Mouse (Mus musculus) heart, postnatal 25 days (tissue): ENCODE results near the gene Slfn14. TPM values are rescaled to one million over a fixed set of nuclear protein-coding genes. Genes with fewer than 3 reads are reported as not detected.
A peak's percentile ranks its signal among the peaks of the same experiment; 100 is the strongest.
"Not testable (repeated sequence)": the region's sequence is repeated elsewhere in the genome, so short reads cannot be mapped to it uniquely, and the experiment has no call there.

Experiments used
- DNase-seq: peaks from one replicate; pipeline ENCODE4 v3.0.0; 2022; ENCODE audit warnings: low spot score
- intact Hi-C: fragments of 180-260 bp; cut with DNase I; formaldehyde crosslinking; loops from one replicate; pipeline ENCODE4 v1.15.1; 2025
- total RNA-seq, 2 experiments: library from RNA; stranded (reverse); gene quantifications; 2 replicates each; pipeline ENCODE4 v1.2.3; 2021

Slfn14 gene
- total RNA-seq = under 1 TPM; 0.08 to 0.11 TPM

DNA sequence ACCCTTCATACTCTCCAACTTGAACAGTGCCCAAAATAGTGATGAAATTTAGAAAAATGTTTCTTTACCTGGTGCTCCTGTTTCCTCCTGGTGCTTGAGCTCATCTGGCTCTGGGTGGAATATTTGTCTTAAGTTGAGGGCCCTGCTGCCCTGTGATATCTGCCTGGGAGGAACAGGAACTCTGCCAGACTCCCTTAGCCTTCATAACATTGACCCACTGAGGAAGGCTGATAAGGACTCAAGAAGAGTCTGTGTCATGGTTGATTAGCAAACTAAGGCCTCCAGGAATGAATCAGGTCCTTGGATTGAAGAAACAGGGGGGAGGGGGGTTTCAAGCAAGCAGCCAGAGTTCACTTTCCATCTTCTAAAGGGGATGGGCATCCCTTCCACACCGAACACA, at the start of gene Slfn14:
Slfn14 (minus strand) TSS at position 161 of the 400 bp plus-strand sequence.
- no peak for DNase-seq
- intact Hi-C loops = no loop called here

DNA sequence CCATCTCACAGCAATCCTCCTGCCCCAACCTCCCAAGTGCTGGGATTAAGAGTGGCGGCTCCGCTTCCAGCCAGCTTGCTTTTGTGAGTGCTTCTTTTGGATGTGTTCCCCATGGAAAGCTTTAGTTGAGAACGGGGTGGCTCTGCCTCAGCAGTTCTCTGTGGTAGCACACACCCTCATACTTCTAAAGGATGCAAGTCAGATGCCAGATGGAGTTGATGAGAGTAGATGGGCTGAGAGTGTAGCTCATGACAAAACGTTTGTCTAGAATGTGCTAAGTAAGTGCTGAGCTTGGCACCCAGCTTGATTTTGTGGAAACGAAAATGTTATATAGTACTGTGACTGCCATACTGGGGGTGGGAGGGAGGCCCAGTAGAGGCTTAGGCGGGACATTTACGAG, 49.3 kb upstream of the Slfn14 start:
- intact Hi-C loops = no loop called here

DNA sequence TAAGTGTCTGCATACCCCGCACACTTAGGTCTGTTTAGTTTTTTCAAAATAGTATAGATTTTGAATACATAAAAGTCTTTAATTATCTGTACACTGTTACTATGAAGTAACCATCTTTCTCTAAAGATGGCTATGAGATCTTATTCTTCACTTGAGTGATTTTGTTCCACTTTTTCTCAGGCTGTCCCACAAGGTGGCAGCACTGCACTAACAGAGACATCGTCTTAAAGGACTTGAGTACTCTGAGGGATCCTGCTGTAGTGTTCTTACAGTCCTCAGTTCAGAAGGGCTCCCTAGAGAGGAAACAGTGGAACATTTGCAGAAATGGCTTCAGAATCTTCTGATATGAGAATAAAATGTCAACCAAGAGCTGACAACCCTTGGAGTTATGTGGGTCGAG, 40.9 kb upstream of the Slfn14 start:
- intact Hi-C loops = loop anchor here (1.0 kb wide), 1 partner anchor 97 kb away; no protein-coding TSS in a partner anchor
- no peak for DNase-seq

More for the DNA sequence above, 49.3 kb upstream of the Slfn14 start:
- DNase-seq = no peak

DNA sequence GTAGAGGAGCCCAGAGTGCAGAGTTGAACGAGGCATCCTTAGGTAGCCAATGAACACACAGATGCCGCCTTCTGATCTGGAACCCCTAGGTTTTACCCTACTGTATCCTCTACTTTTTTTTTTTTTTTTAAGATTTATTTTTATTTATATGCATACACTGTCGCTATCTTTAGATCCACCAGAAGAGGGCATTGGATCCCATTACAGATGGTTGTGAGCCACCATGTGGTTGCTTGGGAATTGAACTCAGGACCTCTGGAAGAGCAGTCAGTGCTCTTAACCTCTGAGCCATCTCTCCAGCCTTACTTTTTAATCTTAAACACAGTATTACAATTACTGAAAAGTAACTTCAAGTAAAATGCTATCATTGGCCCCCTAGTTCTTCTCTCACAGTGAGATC, 40.2 kb upstream of the Slfn14 start:
- intact Hi-C loops = loop anchor here (1.0 kb wide), 1 partner anchor 98 kb away; no protein-coding TSS in a partner anchor
- DNase-seq = not testable (repeated sequence)

DNA sequence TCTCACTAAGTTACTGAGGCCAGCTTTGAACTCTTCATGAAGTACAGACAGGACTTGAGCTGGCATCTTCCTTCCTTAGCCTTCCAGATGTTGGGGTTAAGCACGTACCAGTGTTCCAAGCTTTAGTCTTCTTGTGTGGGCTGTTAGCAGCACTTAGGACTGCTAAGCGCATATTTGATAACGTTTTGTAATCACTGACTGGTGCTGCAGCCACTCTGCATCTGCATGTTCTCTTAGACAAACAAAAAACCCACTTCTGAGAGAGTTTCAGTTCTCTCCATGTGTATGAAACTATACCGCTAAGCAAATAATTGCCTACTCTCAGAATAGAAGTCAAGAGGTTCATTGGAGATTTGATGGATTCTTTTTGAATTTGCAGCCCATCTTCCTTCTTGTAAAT, 32.5 kb upstream of the Slfn14 start:
- intact Hi-C loops = no loop called here
- no peak for DNase-seq

DNA sequence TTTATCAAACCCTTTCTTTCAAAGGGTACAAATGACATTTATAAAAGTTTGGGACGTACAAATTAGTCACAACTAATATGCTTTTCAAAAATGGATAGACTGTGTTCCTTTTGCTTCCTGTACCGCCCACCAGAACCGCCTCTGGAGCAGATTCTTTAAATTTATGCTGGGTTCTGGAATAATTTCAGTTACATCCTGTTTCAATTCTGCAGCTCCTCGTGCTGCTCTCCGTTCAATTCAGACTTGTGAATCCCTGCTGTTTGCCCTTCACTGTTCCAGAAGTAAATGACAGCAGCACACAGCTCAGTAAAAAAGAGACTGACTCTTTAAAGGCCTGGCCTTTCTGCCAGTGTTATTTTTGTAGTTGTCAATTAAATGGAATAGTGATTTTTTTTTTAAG, 25.9 kb upstream of the Slfn14 start:
- no peak for DNase-seq

DNA sequence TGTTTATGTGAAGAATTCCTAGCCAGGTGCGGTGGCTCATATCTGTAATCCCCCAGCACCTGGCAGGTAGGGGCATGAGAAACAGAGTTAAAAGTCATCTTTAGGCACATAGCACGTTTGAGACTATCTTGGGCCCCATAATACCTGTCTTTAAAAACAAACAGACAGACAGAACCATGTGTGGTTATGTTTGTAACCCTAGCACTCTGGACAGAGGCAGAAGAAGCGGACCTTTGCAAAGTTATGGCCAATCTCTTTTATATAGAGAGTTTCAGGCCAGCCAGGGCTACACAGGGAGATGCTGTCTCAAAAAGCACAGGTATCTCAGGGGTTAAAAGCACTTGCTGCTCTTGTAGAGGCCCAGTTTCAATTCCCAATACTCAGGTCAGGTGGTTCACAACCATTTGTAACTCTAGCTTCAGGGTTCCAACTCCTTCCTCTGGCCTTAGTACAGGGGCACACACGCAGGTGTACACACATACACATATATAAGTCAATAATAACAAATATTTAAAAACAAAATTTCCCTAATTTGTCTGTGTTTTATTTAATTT, 20.3 kb upstream of the Slfn14 start:
- intact Hi-C loops = no loop called here
- DNase-seq = no peak

More for the DNA sequence above, 25.9 kb upstream of the Slfn14 start:
- intact Hi-C loops = no loop called here

DNA sequence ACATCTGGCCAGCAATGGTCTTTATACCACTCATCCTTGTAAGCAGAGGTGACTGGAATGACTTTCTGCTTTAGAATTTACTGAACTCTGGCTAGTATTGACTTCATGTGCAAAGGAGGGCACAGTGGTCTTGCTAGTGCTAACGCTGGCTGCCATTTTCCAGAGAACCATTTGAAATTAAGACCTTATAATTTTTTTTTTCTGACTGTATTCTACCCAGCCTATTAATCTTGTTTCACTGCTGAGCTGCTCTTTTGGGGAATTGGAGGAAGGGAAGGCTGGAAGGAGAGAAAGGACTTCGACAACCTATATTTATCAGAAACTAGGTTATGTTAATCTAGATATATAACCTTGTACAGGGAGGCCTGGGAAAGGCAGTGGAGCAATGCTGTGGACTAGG, 18.0 kb upstream of the Slfn14 start:
- intact Hi-C loops = no loop called here
- no peak for DNase-seq

DNA sequence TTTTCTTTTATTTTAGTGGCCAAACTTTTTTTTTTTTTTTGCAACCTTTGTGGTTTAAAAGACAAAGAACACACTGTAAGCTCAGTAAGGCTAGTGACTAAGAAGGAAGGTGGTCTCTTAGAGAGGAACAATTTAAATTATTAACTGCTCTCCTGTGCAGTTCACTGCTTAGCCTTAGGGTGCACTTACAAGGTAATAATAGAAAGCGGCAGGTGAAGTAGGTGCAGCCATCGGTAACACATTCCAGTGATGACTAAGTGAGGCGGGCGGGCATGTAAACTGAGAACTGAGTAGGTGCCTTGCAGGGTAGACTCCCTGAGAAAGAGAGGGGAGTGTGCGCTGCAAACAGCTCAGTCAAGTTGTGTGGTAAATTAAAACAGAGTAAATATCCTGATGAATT, 17.2 kb upstream of the Slfn14 start:
- no peak for DNase-seq
- intact Hi-C loops = no loop called here

DNA sequence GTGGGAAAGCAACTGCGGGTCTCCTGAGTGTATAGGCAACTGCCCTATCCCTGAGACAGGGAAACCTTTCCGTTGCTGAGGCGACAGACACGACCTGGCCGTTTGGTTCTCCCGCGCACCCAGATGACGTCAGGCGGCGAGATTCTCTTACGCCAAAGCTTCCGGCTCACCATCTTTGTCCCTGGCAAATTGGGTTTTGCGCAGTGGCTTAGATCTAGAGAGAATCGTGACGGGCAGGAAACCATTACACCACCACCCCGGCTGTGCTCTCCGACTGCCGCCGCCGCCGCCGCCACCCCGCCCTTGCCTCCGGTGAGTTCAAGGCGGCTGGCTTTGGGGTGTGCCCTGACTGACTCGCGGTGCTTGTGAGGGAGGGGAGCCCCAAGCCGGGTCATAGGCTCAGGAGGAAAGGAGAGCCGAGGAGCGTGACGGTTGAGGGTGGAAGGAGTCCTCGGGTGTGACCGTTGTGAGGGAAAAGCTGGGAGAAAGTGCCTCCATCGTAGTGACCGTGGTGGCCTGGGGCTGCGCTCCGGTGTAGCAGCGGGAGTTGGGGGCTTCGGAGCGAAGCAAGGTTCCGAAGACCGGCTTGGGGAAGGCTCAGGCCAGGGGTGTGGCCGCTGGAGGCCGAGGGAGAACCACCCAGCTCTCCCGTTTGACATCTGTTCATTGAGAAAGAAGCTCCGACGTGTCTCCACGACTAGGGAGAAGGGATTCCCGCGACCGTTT, 16.2 kb upstream of the Slfn14 start, which contains the start of gene Pex12:
Pex12 (minus strand) TSS at position 61 of the 726 bp plus-strand sequence.
- peak; percentile 85 for DNase-seq
- intact Hi-C loops = no loop called here

DNA sequence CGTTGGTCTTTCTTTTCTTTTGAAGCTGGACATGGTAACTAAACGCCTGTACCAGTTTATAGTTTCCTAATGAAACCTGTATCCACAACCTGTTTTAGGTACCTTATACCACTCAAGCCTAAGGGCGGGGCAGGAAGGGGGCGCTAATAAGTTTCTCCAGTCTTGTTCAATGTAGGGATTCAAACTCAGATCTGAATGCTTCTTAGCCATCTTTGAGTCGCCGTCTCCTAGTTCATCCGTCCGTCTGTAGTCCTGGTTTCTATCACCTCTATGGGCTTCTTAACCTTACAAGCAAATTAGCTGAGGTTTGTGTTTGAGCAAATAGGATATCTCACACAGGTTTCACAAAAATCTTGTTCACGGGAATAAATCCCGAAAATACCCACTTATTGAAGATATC, 15.6 kb upstream of the Slfn14 start:
- intact Hi-C loops = no loop called here
- no peak for DNase-seq

DNA sequence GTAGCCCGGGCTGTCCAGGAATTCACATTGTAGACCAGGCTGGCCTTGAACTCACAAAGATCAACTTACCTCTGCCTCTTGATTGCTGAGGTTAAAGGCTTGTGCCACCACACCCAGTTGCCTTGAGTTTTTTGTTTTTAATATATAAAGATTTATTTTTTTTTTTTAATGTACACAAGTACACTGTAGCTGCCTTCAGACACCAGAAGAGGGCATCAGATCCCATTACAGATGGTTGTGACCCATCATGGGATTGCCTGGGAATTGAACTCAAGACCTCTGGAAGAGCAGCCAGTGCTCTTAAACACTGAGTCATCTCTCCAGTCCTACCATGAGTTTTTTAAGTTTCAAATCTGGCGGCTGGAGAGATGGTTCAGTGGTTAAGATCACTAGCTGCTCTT, 14.9 kb upstream of the Slfn14 start:
- DNase-seq = no peak
- intact Hi-C loops = no loop called here

DNA sequence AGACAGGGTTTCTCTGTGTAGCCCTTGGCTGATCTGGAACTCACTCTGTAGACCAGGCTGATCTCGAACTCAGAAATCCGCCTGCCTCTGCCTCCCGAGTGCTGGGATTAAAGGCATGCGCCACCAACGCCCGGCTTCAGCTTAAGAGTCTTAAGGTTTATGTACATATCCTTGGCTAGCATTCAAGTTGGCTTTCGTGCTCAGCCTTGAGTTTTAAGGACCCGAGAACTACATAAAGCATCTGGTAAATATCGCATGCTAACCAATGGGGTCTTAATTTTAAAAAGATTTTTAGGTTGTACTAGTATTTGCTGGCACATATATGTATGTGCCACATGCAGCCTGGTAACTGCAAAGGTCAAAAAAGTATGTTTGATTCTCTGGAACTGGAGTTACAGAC, 13.2 kb upstream of the Slfn14 start:
- DNase-seq = no peak
- intact Hi-C loops = loop anchor here (10.0 kb wide), 2 partner anchors 385 to 515 kb away; partner anchors contain the start of genes Lig3 and Unc45b

DNA sequence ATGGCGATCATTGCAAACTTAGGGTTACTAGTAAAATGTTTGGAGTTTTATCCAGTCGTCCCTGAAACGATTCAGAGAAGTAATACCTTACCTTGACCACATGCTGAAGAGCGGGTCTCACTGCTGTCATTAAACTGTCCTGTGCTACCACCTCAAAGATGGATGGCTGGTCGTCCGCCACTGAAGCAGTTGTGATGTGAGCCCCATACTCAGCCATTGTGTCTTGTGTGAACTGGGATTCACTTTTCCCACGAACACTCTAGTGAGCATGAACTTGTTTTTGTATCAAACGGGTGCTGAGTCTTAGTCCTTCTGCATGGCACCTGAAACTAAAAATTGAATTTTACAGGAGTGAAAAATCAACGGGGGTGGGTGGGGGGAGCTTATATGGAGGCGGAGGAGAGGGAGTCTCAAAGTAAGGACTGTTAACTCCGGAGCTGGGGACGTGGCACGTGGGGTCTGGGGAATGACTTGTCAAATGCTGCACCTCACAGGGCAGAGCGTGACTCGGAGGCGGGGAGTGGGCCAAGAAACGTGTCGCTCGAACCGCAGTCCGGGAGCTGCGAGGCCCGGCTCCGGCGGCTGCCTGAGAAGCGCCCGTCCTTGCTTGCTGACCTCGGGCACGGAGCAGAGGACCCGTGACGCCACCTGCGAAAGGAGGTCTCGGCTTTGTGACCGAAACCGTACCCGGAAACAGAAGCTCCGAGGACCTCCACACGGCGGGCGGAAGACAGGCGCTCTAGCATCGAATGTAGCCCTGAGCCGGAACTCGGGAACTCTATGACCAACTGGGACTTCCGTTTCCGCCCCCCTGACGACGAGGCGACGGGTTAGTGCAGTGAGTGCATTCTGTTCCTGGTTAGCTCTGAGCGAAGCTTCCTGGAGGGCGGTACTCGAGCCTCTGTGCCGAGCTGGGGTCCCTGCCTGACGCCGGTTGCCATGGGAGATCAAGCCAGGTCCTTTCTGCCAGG, 12.0 kb upstream of the Slfn14 start, which contains the start of gene Ap2b1:
Ap2b1 (plus strand) TSS at position 800 of the 971 bp plus-strand sequence.
- intact Hi-C loops = loop anchor here (10.0 kb wide), 2 partner anchors 384 to 514 kb away; partner anchors contain the start of genes Lig3 and Unc45b
- DNase-seq = peak; percentile 91

DNA sequence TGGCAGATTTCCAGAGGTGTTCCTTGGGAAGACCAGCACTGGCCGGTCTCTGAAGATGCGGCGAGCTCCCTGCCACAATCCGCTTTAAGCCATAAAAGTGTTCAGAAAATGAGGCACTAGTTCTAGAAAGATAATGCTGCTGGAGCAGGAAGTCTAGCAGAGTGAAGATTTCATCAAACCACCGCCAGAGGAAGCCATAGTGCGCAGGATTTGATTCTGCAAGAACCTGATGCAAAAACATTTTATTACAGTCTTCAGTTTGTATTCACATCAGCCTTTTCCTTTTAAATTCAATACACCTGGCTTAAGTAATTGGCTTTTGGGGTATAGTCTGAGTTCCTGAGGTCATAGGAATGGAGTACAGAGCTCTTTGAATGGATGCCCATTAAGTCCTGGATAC, 11.3 kb upstream of the Slfn14 start:
- intact Hi-C loops = loop anchor here (10.0 kb wide), 2 partner anchors 383 to 513 kb away; partner anchors contain the start of genes Lig3 and Unc45b
- no peak for DNase-seq

DNA sequence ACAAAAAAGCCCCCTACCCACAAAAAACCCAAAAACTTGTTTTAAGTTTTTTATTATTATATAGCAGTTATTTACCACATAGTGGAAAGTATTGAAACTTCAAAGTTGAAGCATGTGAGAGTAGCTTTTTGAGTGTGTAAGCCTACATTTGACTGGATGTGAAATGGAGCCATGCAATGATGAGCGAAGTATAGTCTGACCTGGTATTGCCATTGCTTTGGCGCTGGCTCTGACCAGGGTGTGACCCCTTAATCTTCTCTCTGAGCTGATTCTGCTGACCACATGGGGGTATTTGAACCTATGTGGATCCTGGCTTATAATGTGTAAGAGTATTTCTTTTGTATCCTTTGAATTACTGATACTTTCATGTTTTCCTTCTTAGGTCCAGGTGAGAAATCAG, 7.6 kb upstream of the Slfn14 start:
- intact Hi-C loops = loop anchor here (10.0 kb wide), 2 partner anchors 379 to 509 kb away; partner anchors contain the start of genes Lig3 and Unc45b
- no peak for DNase-seq

DNA sequence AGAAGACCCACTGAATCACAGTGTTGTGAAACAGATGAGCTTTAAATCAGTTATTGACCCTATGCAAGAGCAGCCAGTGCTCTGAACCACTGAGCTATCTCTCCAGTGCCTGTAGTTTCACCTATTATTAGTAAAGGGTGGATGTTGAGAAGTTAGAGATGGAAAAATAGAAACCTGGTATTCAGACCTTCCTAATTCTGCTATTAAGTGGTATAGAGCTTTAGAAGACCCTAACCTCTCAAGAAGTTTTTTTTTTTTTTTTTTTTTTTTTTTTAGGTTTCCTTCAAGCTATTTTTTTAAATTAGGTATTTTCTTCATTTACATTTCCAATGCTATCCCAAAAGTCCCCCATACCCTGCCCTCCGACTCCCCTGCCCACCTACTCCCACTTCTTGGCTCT, 6.7 kb upstream of the Slfn14 start:
- intact Hi-C loops = loop anchor here (10.0 kb wide), 2 partner anchors 378 to 508 kb away; partner anchors contain the start of genes Lig3 and Unc45b
- no peak for DNase-seq

DNA sequence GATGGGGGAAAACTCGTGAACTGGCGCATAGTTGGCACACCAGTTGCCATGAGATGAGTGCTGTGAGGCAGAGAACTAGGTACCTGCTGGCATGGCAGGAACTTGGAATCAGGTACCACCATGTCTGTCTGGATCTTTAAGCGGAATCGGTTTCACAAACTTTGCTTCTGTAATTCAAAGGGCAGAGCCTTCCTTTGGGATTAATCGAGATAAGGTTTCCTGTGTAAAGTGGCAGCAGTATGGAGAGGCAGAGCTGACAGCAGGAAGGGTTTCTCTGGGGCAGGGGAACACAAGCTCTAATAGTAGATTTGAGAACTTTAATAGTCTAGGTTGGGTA, 5.7 kb upstream of the Slfn14 start:
- intact Hi-C loops = loop anchor here (10.0 kb wide), 2 partner anchors 377 to 507 kb away; partner anchors contain the start of genes Lig3 and Unc45b
- DNase-seq = no peak

DNA sequence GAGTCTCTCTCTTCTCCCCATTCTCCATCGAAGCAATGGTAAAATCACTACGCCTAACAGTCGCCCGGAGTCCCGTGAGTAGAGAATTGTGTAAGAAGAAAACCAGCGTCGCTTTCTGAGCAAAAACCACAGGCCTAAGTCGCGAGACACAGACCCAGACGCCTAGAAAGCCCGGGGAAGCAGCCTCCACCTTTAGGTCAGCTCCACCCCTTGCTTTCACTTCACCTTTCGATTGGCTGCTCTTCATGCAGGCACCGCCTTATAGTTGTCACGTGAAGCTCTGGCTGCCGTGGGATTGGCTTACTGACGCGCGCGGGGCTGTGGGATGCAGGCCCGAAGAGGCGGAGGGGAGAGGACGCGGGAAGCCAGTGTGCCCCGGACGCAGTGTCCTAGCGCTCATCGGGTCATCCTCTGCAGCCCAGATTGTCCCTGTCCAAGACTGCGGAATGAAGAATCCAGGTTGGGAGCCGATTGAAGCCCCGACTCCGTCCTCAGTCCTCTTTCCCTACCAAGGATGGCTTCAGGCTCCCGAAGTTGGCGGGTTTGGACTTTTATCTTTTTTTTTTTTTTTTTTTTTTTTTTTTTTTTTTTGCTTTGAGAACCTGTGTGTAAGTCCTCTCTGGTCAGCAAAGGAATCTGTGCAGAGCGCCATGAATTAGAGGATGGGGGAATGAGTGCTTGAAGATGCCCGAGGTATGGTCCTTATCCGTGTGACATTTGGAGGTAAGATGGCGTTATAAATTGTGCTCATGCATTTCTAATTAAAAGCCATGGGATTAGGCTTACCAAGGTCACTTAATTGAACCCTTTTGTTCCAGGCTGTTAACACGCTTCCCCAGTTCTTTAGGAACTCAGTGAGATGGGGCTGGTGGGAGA, 5.1 kb upstream of the Slfn14 start:
- DNase-seq = peak; percentile 94
- intact Hi-C loops = loop anchor here (2.0 to 10.0 kb wide), 3 partner anchors 21 to 507 kb away; partner anchors contain the start of genes Lig3 and Unc45b
